Mouse (Mus musculus) CH12.LX (cell line): ENCODE measurements at regions not wholly inside any gene's neighbourhood (a gene's known extent, or its start where the extent isn't known, plus 50 kb on each side); places are given as distances from the start of the nearest gene placed in this dataset.
"Not testable (repeated sequence)": the region's sequence is repeated elsewhere in the genome, so short reads cannot be mapped to it uniquely, and the experiment has no call there.

Experiments
- DNase-seq: peaks from one replicate; pipeline ENCODE4 v3.0.0-alpha.2; 2013; ENCODE audit errors: extremely low read depth
- H3K27ac ChIP-seq: 2 replicates; pipeline ENCODE4 v1.5.1; 2012; ENCODE audit warnings: low read depth, mild to moderate bottlenecking, control low read depth, moderate library complexity; ENCODE audit not compliant: insufficient read depth
- H3K27me3 ChIP-seq: replicated peaks from 2 replicates; pipeline ENCODE3; 2012; ENCODE audit warnings: inconsistent platforms
- H3K36me3 ChIP-seq, 2 experiments: replicated peaks in 1 of 2; 2 replicates each; pipeline versions ENCODE3 to v1.6.1; 2012; ENCODE audit warnings: inconsistent platforms in 1 of 2, low read length in 1 of 2, mild to moderate bottlenecking in 1 of 2, mixed read lengths in 1 of 2, moderate library complexity in 1 of 2; ENCODE audit not compliant: control insufficient read depth in 1 of 2, insufficient read depth in 1 of 2
- H3K4me1 ChIP-seq, 2 experiments: 2 replicates each; pipeline ENCODE4 v1.6.1; 2012; ENCODE audit warnings: inconsistent platforms in 1 of 2, moderate library complexity in 1 of 2; ENCODE audit not compliant: insufficient read depth in 2 of 2, control insufficient read depth in 1 of 2
- H3K4me2 ChIP-seq: 2 replicates; pipeline ENCODE4 v1.6.1; 2012; ENCODE audit warnings: low read depth, mild to moderate bottlenecking, control low read depth; ENCODE audit not compliant: poor library complexity, insufficient read depth, severe bottlenecking
- H3K4me3 ChIP-seq, 3 experiments: fragments of 150-350 bp in 1 of 3; sonication (generic) in 1 of 3; replicated peaks in 1 of 3; 2 replicates each; pipeline versions ENCODE3 to v1.5.1; 2011 to 2012; ENCODE audit warnings: low read depth in 2 of 3, low read length in 2 of 3, mild to moderate bottlenecking in 2 of 3, moderate library complexity in 2 of 3, control low read depth in 1 of 3, improper control_type of control experiment in 1 of 3, inconsistent platforms in 1 of 3, mixed read lengths in 1 of 3; ENCODE audit not compliant: poor library complexity in 1 of 3
- H3K79me2 ChIP-seq: replicated peaks from 2 replicates; pipeline ENCODE4 v1.6.1; 2012; ENCODE audit warnings: mild to moderate bottlenecking, moderate library complexity; ENCODE audit not compliant: control insufficient read depth, poor library complexity, insufficient read depth, severe bottlenecking; ENCODE audit errors: extremely low read depth
- H3K9ac ChIP-seq: 2 replicates; pipeline ENCODE4 v1.6.1; 2012; ENCODE audit warnings: low read depth, mild to moderate bottlenecking, control low read depth, moderate library complexity; ENCODE audit not compliant: insufficient read depth
- H3K9me3 ChIP-seq: replicated peaks from 2 replicates; pipeline ENCODE3; 2012; ENCODE audit warnings: low read length, inconsistent platforms, mixed read lengths
- CHD2 ChIP-seq: IDR thresholded peaks from 2 replicates; pipeline ENCODE4 v1.6.1; 2011; ENCODE audit warnings: low read length, improper control_type of control experiment
- CTCF ChIP-seq, 2 experiments: IDR thresholded peaks in 1 of 2; conservative IDR thresholded peaks in 1 of 2; 2 replicates each; pipeline ENCODE4 v1.5.1; 2011 to 2012; ENCODE audit warnings: low read depth in 2 of 2, low read length in 2 of 2, improper control_type of control experiment in 1 of 2, inconsistent platforms in 1 of 2, mild to moderate bottlenecking in 1 of 2, moderate library complexity in 1 of 2
- ELF1 ChIP-seq: IDR thresholded peaks from 2 replicates; pipeline ENCODE4 v1.6.1; 2014; ENCODE audit warnings: low read depth, mild to moderate bottlenecking, inconsistent platforms, low read length, improper control_type of control experiment
- GABPA ChIP-seq: IDR thresholded peaks from 2 replicates; pipeline ENCODE4 v1.6.1; 2012; ENCODE audit warnings: low read depth, low read length, improper control_type of control experiment, inconsistent platforms; ENCODE audit not compliant: insufficient replicate concordance
- JUND ChIP-seq: conservative IDR thresholded peaks from 2 replicates; pipeline ENCODE4 v1.6.1; 2011; ENCODE audit warnings: low read depth, low read length, improper control_type of control experiment
- NELFE ChIP-seq: IDR thresholded peaks from 2 replicates; pipeline ENCODE4 v1.6.1; 2011; ENCODE audit warnings: low read depth, low read length, improper control_type of control experiment
- RAD21 ChIP-seq: IDR thresholded peaks from 2 replicates; pipeline ENCODE4 v1.6.1; 2011; ENCODE audit warnings: low read depth, mild to moderate bottlenecking, low read length, improper control_type of control experiment, moderate library complexity
- RCOR1 ChIP-seq: conservative IDR thresholded peaks from 2 replicates; pipeline ENCODE4 v1.6.1; 2012; ENCODE audit warnings: low read depth, mild to moderate bottlenecking, inconsistent platforms, low read length, improper control_type of control experiment
- SMC3 ChIP-seq: IDR thresholded peaks from 2 replicates; pipeline ENCODE4 v1.6.1; 2011; ENCODE audit warnings: low read depth, low read length, improper control_type of control experiment
- UBTF ChIP-seq: IDR thresholded peaks from 2 replicates; pipeline ENCODE4 v1.6.1; 2012; ENCODE audit warnings: low read depth, mild to moderate bottlenecking, inconsistent platforms, low read length, improper control_type of control experiment, moderate library complexity
- ZC3H11A ChIP-seq: IDR thresholded peaks from 2 replicates; pipeline ENCODE4 v1.6.1; 2012; ENCODE audit warnings: low read depth, mild to moderate bottlenecking, inconsistent platforms, low read length, improper control_type of control experiment
- dilution Hi-C: fragments of 300-500 bp; cut with MboI; formaldehyde crosslinking; loops from 2 replicates; pipeline ENCODE4 v1.14.3; 2020; ENCODE audit warnings: low sequenced_read_pairs; ENCODE audit not compliant: extremely low pct_unique_long_range_greater_than_20kb, extremely low pct_ligation_motif_present
- in situ Hi-C: fragments of 300-500 bp; cut with MboI; formaldehyde crosslinking; loops from 3 replicates; pipeline ENCODE4 v1.14.3; 2019; ENCODE audit warnings: low sequenced_read_pairs, low pct_ligation_motif_present, low pct_unique_long_range_greater_than_20kb, mixed read lengths

DNA sequence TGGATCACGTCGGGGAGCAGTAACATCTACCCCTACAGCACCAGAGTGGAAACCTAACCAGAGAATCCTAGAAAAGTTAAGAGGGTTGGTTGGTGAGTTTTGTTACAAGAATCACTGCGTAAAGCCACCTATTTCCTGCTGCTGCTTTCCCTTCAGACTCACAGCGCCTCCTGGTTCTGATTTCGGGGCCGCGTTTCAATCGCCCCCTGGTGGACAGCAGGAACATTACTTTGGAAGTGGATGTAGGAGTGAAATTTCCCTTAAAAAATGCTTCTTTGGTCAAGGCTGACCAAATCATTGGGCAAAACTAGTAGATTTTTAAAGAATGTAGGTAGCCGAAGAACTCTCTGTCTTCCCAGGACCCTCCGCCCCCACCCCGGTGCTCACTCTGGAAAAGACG is 606.3 kb upstream of the Gm19410 start:
- dilution Hi-C loops = no loop called here
- no peaks in the 10 kb centered on the region for H3K9me3 ChIP-seq
- peak overlapping the region; percentile 51 for H3K4me2 ChIP-seq
- no peak overlapping the region for H3K4me3 ChIP-seq
- peak; percentile 67 for DNase-seq
- no peaks in the 10 kb centered on the region for H3K79me2 ChIP-seq
- no peaks in the 10 kb centered on the region for H3K36me3 ChIP-seq
- TF ChIP-seq UBTF = no peak
- peak; percentile 48; the same call in 1 of the 2 replicates for TF ChIP-seq ZC3H11A
- TF ChIP-seq JUND = peak; percentile 53; the same call in 1 of the 2 replicates
- TF ChIP-seq NELFE = peak; percentile 48; the same call in 1 of the 2 replicates
- peak; percentile 93 for TF ChIP-seq SMC3
- TF ChIP-seq CHD2 = no peak
- TF ChIP-seq CTCF (conservative IDR thresholded peaks at IDR 0.05 in 1 of 2, IDR thresholded peaks at IDR 0.05 in 1 of 2; ENCODE audit: low read depth in 2 of 2, low read length in 2 of 2) = peak; percentile 45 to 98
- peak; percentile 81 for TF ChIP-seq RAD21
- TF ChIP-seq ELF1 = 0 out of 2 replicates have a peak, but pooled peaks have one; percentile 22
- H3K27me3 ChIP-seq = no peaks in the 10 kb centered on the region
- H3K27ac ChIP-seq = no peak overlapping the region
- no peak overlapping the region for H3K9ac ChIP-seq
- in situ Hi-C loops = loop anchor here (25.0 kb wide), 1 partner anchor 272 kb away; no protein-coding TSS in a partner anchor
- peaks cover 0 to 3% of the 10 kb centered on the region in 2 experiments; a peak in 1 of 4 replicates for H3K4me1 ChIP-seq

GRCm38 (mm10) chr8:35160230-35160629 is 605.4 kb upstream of the Gm19410 start:
- H3K4me3 ChIP-seq = no peak overlapping the region
- H3K9ac ChIP-seq = no peak overlapping the region
- no peaks in the 10 kb centered on the region for H3K36me3 ChIP-seq
- no peaks in the 10 kb centered on the region for H3K79me2 ChIP-seq
- DNase-seq = no peak
- in situ Hi-C loops (loop anchor here (10.0 to 25.0 kb wide), 2 partner anchors 273 to 985 kb away; no protein-coding TSS in a partner anchor), dilution Hi-C loops (no loop called here)
- TF ChIP-seq GABPA (no peak), RCOR1 (no peak)
- H3K4me1 ChIP-seq = peaks cover 0 to 3% of the 10 kb centered on the region in 2 experiments; a peak in 1 of 4 replicates
- H3K4me2 ChIP-seq = no peak overlapping the region
- H3K27ac ChIP-seq = no peak overlapping the region
- no peaks in the 10 kb centered on the region for H3K9me3 ChIP-seq
- H3K27me3 ChIP-seq = no peaks in the 10 kb centered on the region

GRCm38 (mm10) chr8:35162166-35162565 is 603.4 kb upstream of the Gm19410 start:
- H3K79me2 ChIP-seq, dilution Hi-C loops, H3K4me1 ChIP-seq, H3K27me3 ChIP-seq, DNase-seq, H3K9ac ChIP-seq, H3K36me3 ChIP-seq, H3K27ac ChIP-seq, H3K4me2 ChIP-seq, H3K4me3 ChIP-seq, H3K9me3 ChIP-seq: not testable (repeated sequence)
- in situ Hi-C loops = loop anchor here (10.0 to 25.0 kb wide), 2 partner anchors 275 to 987 kb away; no protein-coding TSS in a partner anchor
